Mouse (Mus musculus): ENCODE data around the gene Rhox4c. TPM values are rescaled to one million over a fixed set of nuclear protein-coding genes. Genes with fewer than 3 reads are reported as not detected.
"Not testable (repeated sequence)": the region's sequence is repeated elsewhere in the genome, so short reads cannot be mapped to it uniquely, and the experiment has no call there.

The Rhox4c gene
- total RNA-seq (2021), result not detected
- long read RNA-seq, result 0 reads

DNA sequence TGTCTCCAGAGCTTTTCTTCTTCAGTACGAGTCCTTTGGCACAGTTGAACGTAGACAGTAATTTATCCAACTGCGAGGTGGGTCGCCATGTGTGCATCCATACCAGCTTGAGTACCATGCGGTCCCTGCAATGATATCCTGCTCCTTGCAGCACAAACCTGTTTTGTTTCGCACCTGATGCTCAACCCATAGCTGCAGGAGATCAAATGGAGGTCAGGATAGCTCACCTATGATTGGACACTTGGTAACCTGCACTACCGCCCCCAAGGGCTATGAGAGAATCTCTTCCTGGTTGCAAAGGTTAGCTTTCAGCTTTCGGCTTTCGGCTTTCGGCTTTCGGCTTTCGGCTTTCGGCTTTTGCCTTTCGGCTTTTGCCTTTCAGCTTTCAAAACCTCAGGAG lies at the start of gene Rhox4c:
Rhox4c (plus strand) TSS at position 301 of the 400 bp plus-strand sequence.
- not testable (repeated sequence) for DNase-seq (ENCODE audit: low spot score in 2 of 2)

DNA sequence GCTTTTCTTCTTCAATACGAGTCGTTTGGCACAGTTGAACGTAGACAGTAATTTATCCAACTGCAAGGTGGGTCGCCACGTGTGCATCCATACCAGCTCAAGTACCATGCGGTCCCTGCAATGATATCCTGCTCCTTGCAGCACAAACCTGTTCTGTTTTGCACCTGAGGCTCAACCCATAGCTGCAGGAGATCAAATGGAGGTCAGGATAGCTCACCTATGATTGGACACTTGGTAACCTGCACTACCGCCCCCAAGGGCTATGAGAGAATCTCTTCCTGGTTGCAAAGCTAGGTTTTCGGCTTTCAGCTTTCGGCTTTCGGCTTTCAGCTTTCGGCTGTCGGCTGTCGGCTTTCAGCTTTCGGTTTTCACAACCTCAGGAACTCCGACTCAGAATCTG lies 47.9 kb upstream of the Rhox4c start, which contains the start of gene Rhox4b:
Rhox4b (plus strand) TSS at position 301 of the 400 bp plus-strand sequence.
- DNase-seq (ENCODE audit: low spot score in 2 of 2), result not testable (repeated sequence)

DNA sequence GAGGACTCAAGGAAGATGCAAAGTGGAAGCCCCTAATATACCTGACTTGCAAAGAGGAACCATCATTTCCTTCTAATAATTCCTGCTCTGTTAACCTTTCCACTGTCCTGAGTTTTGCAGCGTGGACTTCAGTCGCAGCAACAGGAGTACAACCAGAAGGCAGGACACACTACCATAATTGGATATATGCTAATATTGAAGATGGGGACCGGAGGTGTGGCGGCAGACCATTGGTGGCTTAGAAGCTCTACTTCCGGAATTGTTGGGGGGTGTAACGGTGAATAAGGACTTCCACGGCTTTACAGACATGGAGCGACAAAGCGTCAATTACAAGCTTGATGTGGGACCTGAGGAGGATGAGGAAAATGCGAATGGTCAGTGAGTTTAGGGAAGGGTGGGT lies 26.8 kb upstream of the Rhox4c start, which contains the start of gene Rhox2c:
Rhox2c (plus strand) TSS at position 301 of the 400 bp plus-strand sequence.
- DNase-seq (ENCODE audit: low spot score in 2 of 2), result not testable (repeated sequence)

DNA sequence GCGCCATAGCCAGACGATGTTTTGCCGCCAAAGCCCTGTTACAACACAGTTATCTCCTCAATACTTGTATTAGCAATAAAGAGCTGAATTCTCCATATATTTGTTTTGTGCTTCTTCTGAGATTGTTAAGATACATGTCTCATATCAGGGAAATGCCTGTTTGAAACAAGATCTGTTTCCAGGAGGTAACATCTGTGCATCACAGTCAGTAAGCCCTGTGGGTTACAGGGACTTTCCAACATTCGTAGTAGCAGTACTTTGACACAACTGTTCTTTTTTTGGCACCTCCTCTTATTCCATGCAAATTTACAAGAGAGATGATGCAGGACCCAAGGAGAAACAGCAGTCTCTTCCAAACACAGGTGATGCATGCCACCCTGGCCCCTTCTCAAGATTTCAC lies 21.9 kb upstream of the Rhox4c start, which contains the start of gene Rhox3c:
Rhox3c (plus strand) TSS at position 301 of the 400 bp plus-strand sequence.
- not testable (repeated sequence) for DNase-seq (ENCODE audit: low spot score in 2 of 2)

DNA sequence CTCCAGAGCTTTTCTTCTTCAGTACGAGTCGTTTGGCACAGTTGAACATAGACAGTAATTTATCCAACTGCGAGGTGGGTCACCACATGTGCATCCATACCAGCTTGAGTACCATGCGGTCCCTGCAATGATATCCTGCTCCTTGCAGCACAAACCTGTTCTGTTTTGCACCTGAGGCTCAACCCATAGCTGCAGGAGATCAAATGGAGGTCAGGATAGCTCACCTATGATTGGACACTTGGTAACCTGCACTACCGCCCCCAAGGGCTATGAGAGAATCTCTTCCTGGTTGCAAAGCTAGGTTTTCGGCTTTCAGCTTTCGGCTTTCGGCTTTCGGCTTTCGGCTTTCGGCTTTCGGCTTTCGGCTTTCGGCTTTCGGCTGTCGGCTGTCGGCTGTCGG lies 33.9 kb downstream of the Rhox4c start, which contains the start of gene Rhox4d:
Rhox4d (plus strand) TSS at position 301 of the 400 bp plus-strand sequence.
- not testable (repeated sequence) for DNase-seq (ENCODE audit: low spot score in 2 of 2)

DNA sequence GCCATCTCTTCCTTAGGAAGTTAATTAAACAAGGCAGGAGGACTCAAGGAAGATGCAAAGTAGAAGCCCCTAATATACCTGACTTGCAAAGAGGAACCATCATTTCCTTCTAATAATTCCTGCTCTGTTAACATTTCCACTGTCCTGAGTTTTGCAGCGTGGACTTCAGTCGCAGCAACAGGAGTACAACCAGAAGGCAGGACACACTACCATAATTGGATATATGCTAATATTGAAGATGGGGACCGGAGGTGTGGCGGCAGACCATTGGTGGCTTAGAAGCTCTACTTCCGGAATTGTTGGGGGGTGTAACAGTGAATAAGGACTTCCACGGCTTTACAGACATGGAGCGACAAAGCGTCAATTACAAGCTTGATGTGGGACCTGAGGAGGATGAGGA lies 50.0 kb downstream of the Rhox4c start, which contains the start of gene Rhox2e:
Rhox2e (plus strand) TSS at position 301 of the 400 bp plus-strand sequence.
- not testable (repeated sequence) for DNase-seq (ENCODE audit: low spot score in 2 of 2)

Other genes starting within 250 kb of the Rhox4c start
- gene Rhox2a, start 235.4 kb upstream of the Rhox4c start, total RNA-seq (2021), result not detected
- not detected for gene Rhox3a, start 230.4 kb upstream of the Rhox4c start, total RNA-seq (2021)
- not detected for gene Rhox4a, start 215.0 kb upstream of the Rhox4c start, total RNA-seq (2021)
- not detected for gene Rhox3a2, start 100.3 kb upstream of the Rhox4c start, total RNA-seq (2021)
- gene Rhox4a2, start 89.5 kb upstream of the Rhox4c start, total RNA-seq (2021), result not detected
- not detected for gene Rhox2b, start 68.3 kb upstream of the Rhox4c start, total RNA-seq (2021)
- gene Rhox4b, start 47.8 kb upstream of the Rhox4c start, total RNA-seq (2021), result not detected
- not detected for gene Rhox2c, start 26.7 kb upstream of the Rhox4c start, total RNA-seq (2021)
- not detected for gene Rhox3c, start 21.8 kb upstream of the Rhox4c start, total RNA-seq (2021)
- not detected for gene Rhox2d, start 13.1 kb downstream of the Rhox4c start, total RNA-seq (2021)
- not detected for gene Rhox4d, start 34.0 kb downstream of the Rhox4c start, total RNA-seq (2021)
- gene Rhox2e, start 50.1 kb downstream of the Rhox4c start, total RNA-seq (2021), result not detected
- not detected for gene Rhox3e, start 61.7 kb downstream of the Rhox4c start, total RNA-seq (2021)
- not detected for gene Rhox4e, start 77.1 kb downstream of the Rhox4c start, total RNA-seq (2021)
- not detected for gene Rhox2f, start 91.1 kb downstream of the Rhox4c start, total RNA-seq (2021)
- not detected for gene Rhox3f, start 100.7 kb downstream of the Rhox4c start, total RNA-seq (2021)
- not detected for gene Rhox4f, start 127.4 kb downstream of the Rhox4c start, total RNA-seq (2021)
- not detected for gene Rhox3g, start 148.3 kb downstream of the Rhox4c start, total RNA-seq (2021)
- gene Rhox2g, start 163.1 kb downstream of the Rhox4c start, total RNA-seq (2021), result not detected
- not detected for gene Rhox4g, start 171.0 kb downstream of the Rhox4c start, total RNA-seq (2021)
- not detected for gene Rhox3h, start 188.4 kb downstream of the Rhox4c start, total RNA-seq (2021)
- gene Rhox2h, start 192.9 kb downstream of the Rhox4c start, total RNA-seq (2021), result not detected